Mouse (Mus musculus) thymus, adult 2 months (tissue): Measurements from ENCODE around the gene Lrig2. TPM values are rescaled to one million over a fixed set of nuclear protein-coding genes. Genes with fewer than 3 reads are reported as not detected.

Source experiments
- DNase-seq: peaks from one replicate; pipeline ENCODE4 v3.0.0; 2021
- H3K27ac ChIP-seq: fragments of 200-500 bp; 2 replicates; pipeline ENCODE4 v1.5.1; 2012; ENCODE audit warnings: low read length, control low read depth; ENCODE audit not compliant: control insufficient read depth, insufficient read depth
- H3K27me3 ChIP-seq: fragments of 200-500 bp; 2 replicates; pipeline ENCODE4 v1.6.1; 2012; ENCODE audit warnings: mild to moderate bottlenecking, low read length, moderate library complexity, mixed read lengths; ENCODE audit not compliant: control insufficient read depth, insufficient read depth
- H3K36me3 ChIP-seq: fragments of 200-500 bp; 2 replicates; pipeline ENCODE4 v1.6.1; 2012; ENCODE audit warnings: mild to moderate bottlenecking, low read length, moderate library complexity; ENCODE audit not compliant: control insufficient read depth, insufficient read depth
- H3K4me1 ChIP-seq: fragments of 200-500 bp; replicated peaks from 2 replicates; pipeline ENCODE4 v1.6.1; 2012; ENCODE audit warnings: low read length; ENCODE audit not compliant: control insufficient read depth, insufficient read depth
- H3K4me3 ChIP-seq: fragments of 200-500 bp; 2 replicates; pipeline ENCODE4 v1.5.1; 2012; ENCODE audit warnings: mild to moderate bottlenecking, low read length, control low read depth, moderate library complexity; ENCODE audit not compliant: control insufficient read depth, insufficient read depth
- CTCF ChIP-seq: fragments of 200-500 bp; IDR thresholded peaks from 2 replicates; pipeline ENCODE4 v1.5.1; 2012; ENCODE audit warnings: mild to moderate bottlenecking, control low read depth, low read length, moderate library complexity, borderline replicate concordance; ENCODE audit not compliant: control insufficient read depth, poor library complexity, insufficient read depth; ENCODE audit errors: extremely low read depth
- POLR2A ChIP-seq: fragments of 200-500 bp; IDR thresholded peaks from 2 replicates; pipeline ENCODE4 v1.6.1; 2012; ENCODE audit warnings: mild to moderate bottlenecking, low read length, control low read depth, moderate library complexity; ENCODE audit not compliant: control insufficient read depth, poor library complexity, insufficient read depth; ENCODE audit errors: extremely low read depth
- WGBS: fragments of 180-500 bp; shearing (Covaris S2); methylation state at CpG from one replicate; pipeline ENCODE4 v1.1.7; 2018; 5-methylcytosine and 5-hydroxymethylcytosine counted together
- polyA plus RNA-seq: library from polyadenylated mRNA; depleted of rRNA; stranded (reverse); fragments of >200 nt; gene quantifications from 2 replicates; pipeline ENCODE4 v1.2.3, GENCODE M21; 2012

Lrig2 gene
- polyA plus RNA-seq, 1 experiment, result 10.7 TPM

DNA sequence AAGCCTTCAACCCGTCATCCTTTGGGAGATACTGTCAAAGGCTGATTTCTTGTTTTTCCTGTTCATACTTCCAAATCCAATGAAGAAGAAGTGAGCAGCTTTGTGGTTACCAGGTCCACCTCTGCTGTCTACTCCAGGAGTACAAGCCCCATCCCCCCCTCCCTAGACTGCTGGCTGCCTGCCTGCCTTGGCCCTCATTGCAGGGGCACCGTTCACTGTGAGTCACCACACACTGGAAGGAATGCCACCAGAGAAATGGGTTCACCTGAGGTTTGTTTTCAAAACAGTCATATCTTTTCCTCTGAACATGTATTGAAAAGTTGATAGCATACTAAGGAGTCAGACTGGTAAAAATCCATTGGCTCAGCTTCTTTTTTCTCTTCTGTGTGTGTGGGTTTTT is 110.5 kb downstream of the Lrig2 start:
- H3K27ac ChIP-seq, result no peak overlapping the region
- no peaks in the 10 kb centered on the region for H3K4me1 ChIP-seq
- no peak overlapping the region for H3K4me3 ChIP-seq
- no peaks in the 10 kb centered on the region for H3K27me3 ChIP-seq
- 66% methylated on average over 2 of the region's 2 CpGs for WGBS
- DNase-seq, result no peak
- no peak for TF ChIP-seq CTCF
- TF ChIP-seq POLR2A, result no peak
- H3K36me3 ChIP-seq, result no peaks in the 10 kb centered on the region

DNA sequence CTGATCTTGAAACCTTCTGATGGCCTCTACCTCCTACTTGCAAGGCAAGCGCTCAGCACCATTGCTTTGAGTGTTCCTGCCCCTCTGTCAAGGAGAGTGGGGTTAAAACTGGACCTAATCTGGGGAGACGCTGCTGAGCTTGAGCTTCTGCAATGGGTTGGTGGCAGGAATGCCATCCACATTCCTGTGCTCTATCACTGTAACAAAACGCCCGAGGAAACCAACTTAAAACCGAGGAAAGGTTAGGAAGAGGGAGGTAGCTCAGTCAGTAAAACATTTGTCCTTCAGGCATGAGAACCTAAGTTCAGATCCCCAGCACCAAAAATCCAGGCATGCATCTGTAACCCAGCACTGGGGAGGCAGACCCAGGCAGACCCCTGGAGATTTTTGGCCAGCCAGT is 111.6 kb downstream of the Lrig2 start:
- TF ChIP-seq POLR2A, result no peak
- TF ChIP-seq CTCF, result no peak
- Histone ChIP-seq H3K27me3 (no peaks in the 10 kb centered on the region), H3K4me3 (no peak overlapping the region), H3K27ac (no peak overlapping the region), H3K4me1 (no peaks in the 10 kb centered on the region), H3K36me3 (no peaks in the 10 kb centered on the region)
- no peak for DNase-seq
- 98% methylated on average over 5 of the region's 5 CpGs for WGBS

GRCm38 (mm10) chr3:104399296-104400045 is 112.2 kb downstream of the Lrig2 start:
- H3K27ac ChIP-seq, result no peak overlapping the region
- no peaks in the 10 kb centered on the region for H3K27me3 ChIP-seq
- TF ChIP-seq CTCF (no peak), POLR2A (no peak)
- H3K4me1 ChIP-seq, result no peaks in the 10 kb centered on the region
- DNase-seq, result no peak
- no peaks in the 10 kb centered on the region for H3K36me3 ChIP-seq
- no peak overlapping the region for H3K4me3 ChIP-seq
- WGBS, result 95% methylated on average over 10 of the region's 10 CpGs

GRCm38 (mm10) chr3:104397316-104397715 is 114.4 kb downstream of the Lrig2 start:
- WGBS, result 95% methylated on average over 9 of the region's 9 CpGs
- no peak for DNase-seq
- H3K4me3 ChIP-seq, result no peak overlapping the region
- TF ChIP-seq CTCF (no peak), POLR2A (no peak)
- no peaks in the 10 kb centered on the region for H3K27me3 ChIP-seq
- H3K4me1 ChIP-seq, result no peaks in the 10 kb centered on the region
- H3K27ac ChIP-seq, result no peak overlapping the region
- H3K36me3 ChIP-seq, result no peaks in the 10 kb centered on the region

DNA sequence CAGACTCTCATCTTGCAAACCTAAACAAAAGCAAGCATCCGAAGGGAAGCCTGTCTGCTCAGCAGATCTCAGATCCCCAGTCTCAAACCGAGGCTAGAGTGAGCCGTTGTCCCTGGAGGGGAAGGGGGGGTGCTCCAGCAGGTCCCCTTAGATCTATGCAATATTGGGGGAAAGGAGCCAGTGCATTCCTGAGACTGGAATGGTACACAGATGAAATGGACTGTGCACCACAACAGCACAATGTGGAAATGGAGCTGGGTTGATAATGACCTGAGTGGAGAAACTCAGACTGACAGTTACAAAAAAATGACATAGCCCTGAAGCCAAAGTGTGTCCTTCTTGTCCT is 115.0 kb downstream of the Lrig2 start:
- no peaks in the 10 kb centered on the region for H3K4me1 ChIP-seq
- H3K27me3 ChIP-seq, result no peaks in the 10 kb centered on the region
- no peak overlapping the region for H3K4me3 ChIP-seq
- no peak for DNase-seq
- TF ChIP-seq POLR2A, result no peak
- no peak for TF ChIP-seq CTCF
- whole genome bisulfite sequencing, result 89% methylated on average over 3 of the region's 3 CpGs
- no peaks in the 10 kb centered on the region for H3K36me3 ChIP-seq
- no peak overlapping the region for H3K27ac ChIP-seq

DNA sequence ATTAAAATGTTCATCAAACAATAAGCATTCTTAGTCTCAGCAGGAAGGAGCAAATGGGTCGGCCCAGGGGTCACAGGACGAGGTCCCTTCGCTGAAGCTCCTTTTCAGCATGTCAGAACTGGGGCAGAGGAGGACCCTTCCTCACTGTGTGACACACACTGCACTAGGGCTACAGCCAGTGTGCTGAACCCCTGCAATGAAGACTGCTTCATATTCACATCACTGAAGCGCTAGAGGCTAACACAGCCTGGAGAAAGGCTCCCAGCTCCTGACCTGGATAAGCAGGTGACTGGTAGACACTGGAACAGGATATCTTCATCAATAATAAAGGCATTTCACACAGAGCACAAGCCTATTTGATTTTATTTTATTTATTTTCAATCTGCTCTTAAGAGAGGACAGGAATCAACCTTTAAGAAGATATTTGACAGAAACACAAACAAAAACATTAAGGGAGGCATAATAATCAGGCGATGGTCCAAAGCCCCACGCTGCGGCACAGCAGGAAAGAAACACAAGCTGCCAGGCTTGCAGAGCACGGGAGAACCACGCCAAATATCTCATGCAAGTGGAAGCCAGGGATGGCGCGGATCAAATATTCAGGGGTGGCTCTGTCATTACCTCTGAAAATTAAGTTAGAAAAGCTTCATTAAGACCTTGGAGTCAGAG is 115.5 kb downstream of the Lrig2 start:
- no peaks in the 10 kb centered on the region for H3K36me3 ChIP-seq
- no peak overlapping the region for H3K27ac ChIP-seq
- no peak for DNase-seq
- H3K4me1 ChIP-seq, result no peaks in the 10 kb centered on the region
- no peak for TF ChIP-seq CTCF
- no peak for TF ChIP-seq POLR2A
- no peak overlapping the region for H3K4me3 ChIP-seq
- H3K27me3 ChIP-seq, result no peaks in the 10 kb centered on the region
- 93% methylated on average over 11 of the region's 11 CpGs for WGBS

GRCm38 (mm10) chr3:104390072-104390471 is 121.6 kb downstream of the Lrig2 start:
- Histone ChIP-seq H3K4me3 (no peak overlapping the region), H3K27me3 (no peaks in the 10 kb centered on the region), H3K27ac (no peak overlapping the region), H3K4me1 (no peaks in the 10 kb centered on the region), H3K36me3 (no peaks in the 10 kb centered on the region)
- TF ChIP-seq POLR2A (no peak), CTCF (no peak)
- WGBS, result 94% methylated on average over 10 of the region's 10 CpGs
- DNase-seq, result no peak

DNA sequence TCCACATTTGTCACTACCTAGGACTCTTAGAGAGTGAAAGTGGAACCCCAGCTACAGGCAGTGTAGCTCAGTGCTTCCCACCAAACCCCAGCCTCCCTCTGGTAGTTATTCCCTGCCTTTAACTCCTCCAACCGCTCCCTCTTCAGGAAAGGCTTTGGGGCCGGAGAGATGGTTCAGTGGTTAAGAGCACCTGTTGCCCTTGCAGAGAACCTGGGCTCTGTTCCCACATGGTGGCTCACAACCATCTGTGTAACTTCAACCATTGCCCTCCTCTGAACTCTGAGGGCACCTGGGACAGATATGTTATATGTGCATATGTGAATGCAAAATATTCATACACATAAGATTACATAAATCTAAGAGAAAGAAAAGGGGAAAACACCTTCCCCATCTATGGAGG is 122.3 kb downstream of the Lrig2 start:
- DNase-seq, result no peak
- H3K27ac ChIP-seq, result no peak overlapping the region
- 67% methylated on average over 2 of the region's 2 CpGs for WGBS
- TF ChIP-seq CTCF, result no peak
- no peak for TF ChIP-seq POLR2A
- H3K4me3 ChIP-seq, result no peak overlapping the region
- no peaks in the 10 kb centered on the region for H3K4me1 ChIP-seq
- H3K36me3 ChIP-seq, result no peaks in the 10 kb centered on the region
- no peaks in the 10 kb centered on the region for H3K27me3 ChIP-seq
